ENCODE assay signal across 9 mouse cellular contexts in genomic region chr10:117431850-117432249, GRCm38 (mm10). TPM values are rescaled to one million over a fixed set of nuclear protein-coding genes. Genes with fewer than 3 reads are reported as not detected.
DNase-seq lines count a peak whose midpoint lies in the region; ATAC-seq and TF ChIP-seq lines count a peak whose summit lies in the region.
"Had no signal": no experiment of that assay in that cellular context is flagged by ENCODE, and none has a peak within 500 bp of the region (broad histone marks: within the 10 kb centered on the region; RNA-seq: fewer than 3 reads in every experiment).

No protein-coding gene starts in this region.

- peak overlapping the region; percentile 34; the same call in 1 of the 2 replicates for H3K4me2 ChIP-seq in forebrain, embryonic 13.5 days
- H3K4me2 ChIP-seq in kidney, postnatal 0 days (ENCODE audit: low read length) = peak overlapping the region; percentile 49; the same call in 1 of the 2 replicates
- peak overlapping the region; percentile 50 for H3K4me2 ChIP-seq in hindbrain, embryonic 16.5 days (ENCODE audit: low read length)
- H3K4me2 ChIP-seq in midbrain, embryonic 16.5 days (ENCODE audit: low read length) = peak overlapping the region; percentile 52

- no peaks in the 10 kb centered on the region for H3K36me3 ChIP-seq in forebrain, embryonic 13.5 days (ENCODE audit: poor library complexity, severe bottlenecking)
- H3K36me3 ChIP-seq in forebrain, embryonic 10.5 days (replicated peaks) = no peaks in the 10 kb centered on the region
- H3K36me3 ChIP-seq in kidney, postnatal 0 days (ENCODE audit: insufficient read depth, low read length) = no peaks in the 10 kb centered on the region
- H3K36me3 ChIP-seq in hindbrain, embryonic 16.5 days (ENCODE audit: control insufficient read depth, insufficient read depth, low read length) = no peaks in the 10 kb centered on the region
- H3K36me3 ChIP-seq in midbrain, embryonic 16.5 days (ENCODE audit: control insufficient read depth, insufficient read depth, low read length) = no peaks in the 10 kb centered on the region

- TF ChIP-seq CTCF in kidney, postnatal 0 days (IDR thresholded peaks at IDR 0.05; ENCODE audit: low read depth) = no peak

- no peak overlapping the region for H3K9ac ChIP-seq in forebrain, embryonic 13.5 days
- no peak overlapping the region for H3K9ac ChIP-seq in kidney, postnatal 0 days (ENCODE audit: low read depth, low read length)
- H3K9ac ChIP-seq in hindbrain, embryonic 16.5 days (ENCODE audit: low read depth, low read length) = no peak overlapping the region
- no peak overlapping the region for H3K9ac ChIP-seq in midbrain, embryonic 16.5 days (ENCODE audit: low read depth, low read length)

- WGBS in forebrain, embryonic 13.5 days = 77% methylated on average over 12 of the region's 12 CpGs
- 80% methylated on average over 12 of the region's 12 CpGs for WGBS in forebrain, embryonic 10.5 days
- 67% methylated on average over 12 of the region's 12 CpGs for WGBS in kidney, postnatal 0 days
- whole genome bisulfite sequencing in hindbrain, embryonic 16.5 days = 75% methylated on average over 12 of the region's 12 CpGs
- WGBS in midbrain, embryonic 16.5 days = 60% methylated on average over 12 of the region's 12 CpGs

- no peak for ATAC-seq in forebrain, embryonic 13.5 days
- ATAC-seq in kidney, postnatal 0 days (replicated peaks; ENCODE audit: low FRiP score, low read depth) = no peak
- no peak for ATAC-seq in hindbrain, embryonic 16.5 days
- no peak for ATAC-seq in midbrain, embryonic 16.5 days

- no peaks in the 10 kb centered on the region for H3K9me3 ChIP-seq in forebrain, embryonic 13.5 days (replicated peaks)
- no peaks in the 10 kb centered on the region for H3K9me3 ChIP-seq in forebrain, embryonic 10.5 days
- H3K9me3 ChIP-seq in kidney, postnatal 0 days (replicated peaks; ENCODE audit: low read length) = no peaks in the 10 kb centered on the region
- no peaks in the 10 kb centered on the region for H3K9me3 ChIP-seq in hindbrain, embryonic 16.5 days (ENCODE audit: control insufficient read depth, low read length)
- H3K9me3 ChIP-seq in midbrain, embryonic 16.5 days (replicated peaks; ENCODE audit: control insufficient read depth, low read length, poor library complexity, severe bottlenecking) = no peaks in the 10 kb centered on the region

- peaks cover 7% of the 10 kb centered on the region; the same call in 1 of the 2 replicates for H3K27me3 ChIP-seq in forebrain, embryonic 13.5 days
- peaks cover 46% of the 10 kb centered on the region for H3K27me3 ChIP-seq in forebrain, embryonic 10.5 days (ENCODE audit: poor library complexity, severe bottlenecking)
- no peaks in the 10 kb centered on the region for H3K27me3 ChIP-seq in kidney, postnatal 0 days (ENCODE audit: insufficient read depth, low read length)
- no peaks in the 10 kb centered on the region; the same call in none of the 2 replicates for H3K27me3 ChIP-seq in hindbrain, embryonic 16.5 days (replicated peaks; ENCODE audit: control insufficient read depth, insufficient read depth, low read length)
- H3K27me3 ChIP-seq in midbrain, embryonic 16.5 days (ENCODE audit: control insufficient read depth, insufficient read depth, low read depth, low read length) = peaks cover 4% of the 10 kb centered on the region

- no peak overlapping the region for H3K27ac ChIP-seq in forebrain, embryonic 13.5 days
- H3K27ac ChIP-seq in forebrain, embryonic 10.5 days = no peak overlapping the region
- no peak overlapping the region for H3K27ac ChIP-seq in kidney, postnatal 0 days
- no peak overlapping the region for H3K27ac ChIP-seq in hindbrain, embryonic 16.5 days (ENCODE audit: low read depth, low read length)
- no peak overlapping the region for H3K27ac ChIP-seq in midbrain, embryonic 16.5 days (ENCODE audit: low read length)
- H3K27ac ChIP-seq: left cerebral cortex, adult 2 months had no signal

- H3K4me3 ChIP-seq in forebrain, embryonic 13.5 days = no peak overlapping the region
- no peak overlapping the region for H3K4me3 ChIP-seq in forebrain, embryonic 10.5 days
- H3K4me3 ChIP-seq in kidney, postnatal 0 days (replicated peaks; ENCODE audit: low read depth, low read length) = no peak overlapping the region
- peak overlapping the region; percentile 27; the same call in 1 of the 2 replicates for H3K4me3 ChIP-seq in hindbrain, embryonic 16.5 days (ENCODE audit: low read length)
- H3K4me3 ChIP-seq in midbrain, embryonic 16.5 days (ENCODE audit: low read depth, low read length) = no peak overlapping the region; the same call in 1 of the 2 replicates
- H3K4me3 ChIP-seq: left cerebral cortex, adult 2 months had no signal

- H3K4me1 ChIP-seq in forebrain, embryonic 13.5 days = peaks cover 13% of the 10 kb centered on the region; the same call in 1 of the 2 replicates
- peaks cover 28% of the 10 kb centered on the region for H3K4me1 ChIP-seq in forebrain, embryonic 10.5 days
- H3K4me1 ChIP-seq in kidney, postnatal 0 days (replicated peaks; ENCODE audit: insufficient read depth, low read length) = peaks cover 4% of the 10 kb centered on the region; the same call in 1 of the 2 replicates
- peaks cover 4% of the 10 kb centered on the region for H3K4me1 ChIP-seq in hindbrain, embryonic 16.5 days (ENCODE audit: control insufficient read depth, insufficient read depth, low read depth, low read length)
- H3K4me1 ChIP-seq in midbrain, embryonic 16.5 days (ENCODE audit: control insufficient read depth, insufficient read depth, low read length) = peaks cover 10% of the 10 kb centered on the region

- no peak for DNase-seq in forebrain, embryonic 10.5 days (ENCODE audit: extremely low spot score, low spot score)
- no peak for DNase-seq in kidney, postnatal 0 days (ENCODE audit: low spot score)
- no peak for DNase-seq in kidney, postnatal 4 days
- DNase-seq in testis, postnatal 10 days (ENCODE audit: low spot score) = no peak
- no peak for DNase-seq in Muller cell, postnatal 12 days (ENCODE audit: inconsistent ontology term)

RNA-seq across cellular contexts. Expression of gene Cpsf6, which starts 52.0 kb away (rescaled TPM):
- 242 and 248 TPM in 2 replicates for polyA plus RNA-seq in forebrain, embryonic 13.5 days (2015; fragmentation: Nextera tagmentation; extraction: Ambion mirVana)
- 243 and 253 TPM in 2 replicates for polyA plus RNA-seq in forebrain, embryonic 10.5 days (2016; fragmentation: Nextera tagmentation; extraction: Ambion mirVana)
- polyA plus RNA-seq in kidney, postnatal 0 days (2015; fragmentation: Nextera tagmentation; extraction: Ambion mirVana) = 111 and 120 TPM in 2 replicates
- polyA plus RNA-seq in hindbrain, embryonic 16.5 days (2015; fragmentation: Nextera tagmentation; extraction: Ambion mirVana) = 111 and 128 TPM in 2 replicates
- polyA plus RNA-seq in midbrain, embryonic 16.5 days (2015; fragmentation: Nextera tagmentation; extraction: Ambion mirVana) = 140 and 171 TPM in 2 replicates
